Mouse (Mus musculus): ENCODE measurements around the gene Sgpp1.

GRCm38 (mm10) chr12:75706670-75707069 lies 28.9 kb downstream of the Sgpp1 start:
- no peak for TF ChIP-seq CTCF (IDR thresholded peaks at IDR 0.05)
- no peak for TF ChIP-seq EP300 (IDR thresholded peaks at IDR 0.05)

All from lung, postnatal 0 days (tissue).